Mouse (Mus musculus): ENCODE results near the gene Cacng1.

Gene Cacng1

DNA sequence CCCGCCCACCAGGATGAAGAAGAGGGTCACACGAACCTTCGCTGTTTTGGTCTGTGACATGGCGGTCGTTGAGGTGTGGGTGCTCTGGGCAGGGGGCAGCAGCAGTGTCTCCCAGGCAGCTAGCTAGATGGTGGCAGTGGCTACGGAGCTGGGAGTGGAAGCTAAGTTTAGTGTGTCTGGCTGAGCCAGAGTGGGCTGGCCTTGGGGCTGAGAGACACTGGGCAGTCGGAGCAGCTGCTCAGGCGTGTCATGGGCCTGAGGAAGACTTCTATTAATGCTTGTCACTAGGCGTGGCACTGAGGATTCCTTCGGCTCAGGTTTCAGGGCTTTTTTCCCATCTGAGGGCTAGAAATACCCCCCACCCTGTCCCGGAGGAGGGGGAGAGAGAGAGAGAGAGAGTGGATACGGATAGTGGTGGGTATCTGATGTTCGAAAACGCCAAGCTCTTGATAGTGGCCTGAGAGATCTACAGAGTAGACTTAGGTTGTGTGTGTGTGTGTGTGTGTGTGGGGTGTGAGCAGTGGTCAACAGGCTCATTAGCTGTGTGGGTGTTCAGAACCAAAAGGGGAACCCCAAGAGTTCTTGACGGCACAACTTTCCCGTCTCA, at the start of gene Cacng1:
Gene Cacng1 (minus strand): TSS at position 191 of the 607 bp plus-strand sequence.
- no peak for DNase-seq

DNA sequence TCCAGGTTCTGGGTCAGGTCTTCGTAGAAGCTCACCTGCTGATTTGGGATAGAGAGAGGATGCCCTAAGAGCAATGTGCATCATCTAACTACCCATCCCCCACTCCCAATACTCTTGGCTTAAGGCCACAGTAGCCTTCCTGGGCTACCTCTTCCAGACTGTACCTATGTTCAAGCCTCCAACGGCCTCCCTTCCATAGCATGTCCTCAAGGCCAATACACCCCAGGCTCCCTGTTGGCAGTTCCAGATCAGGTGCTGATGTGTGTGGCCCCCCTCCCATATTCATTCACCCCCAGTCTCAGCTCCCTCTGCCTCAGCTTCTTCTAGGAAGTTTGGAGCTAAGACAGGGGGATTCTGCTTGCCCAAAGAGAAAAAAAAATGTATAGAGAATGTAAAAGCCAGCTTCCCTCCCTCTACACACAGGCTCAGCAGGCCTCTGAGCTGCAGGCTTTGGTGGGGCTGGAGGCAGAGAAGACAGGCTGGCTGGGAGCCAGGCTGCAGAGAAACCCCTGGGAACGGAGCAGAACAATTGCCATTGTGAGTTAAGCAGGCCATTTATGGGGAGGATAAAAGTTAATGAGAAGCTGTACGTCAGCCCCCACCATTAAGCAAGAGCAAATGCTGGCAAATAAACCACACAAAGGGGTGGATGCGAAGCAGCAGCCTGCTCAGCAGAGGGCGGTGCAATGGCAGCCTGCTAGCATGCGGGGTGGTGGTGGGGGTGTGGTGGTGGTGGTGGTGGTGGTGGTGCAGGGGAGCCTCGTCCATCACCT, 46.6 kb upstream of the Cacng1 start:
- no peak for DNase-seq

DNA sequence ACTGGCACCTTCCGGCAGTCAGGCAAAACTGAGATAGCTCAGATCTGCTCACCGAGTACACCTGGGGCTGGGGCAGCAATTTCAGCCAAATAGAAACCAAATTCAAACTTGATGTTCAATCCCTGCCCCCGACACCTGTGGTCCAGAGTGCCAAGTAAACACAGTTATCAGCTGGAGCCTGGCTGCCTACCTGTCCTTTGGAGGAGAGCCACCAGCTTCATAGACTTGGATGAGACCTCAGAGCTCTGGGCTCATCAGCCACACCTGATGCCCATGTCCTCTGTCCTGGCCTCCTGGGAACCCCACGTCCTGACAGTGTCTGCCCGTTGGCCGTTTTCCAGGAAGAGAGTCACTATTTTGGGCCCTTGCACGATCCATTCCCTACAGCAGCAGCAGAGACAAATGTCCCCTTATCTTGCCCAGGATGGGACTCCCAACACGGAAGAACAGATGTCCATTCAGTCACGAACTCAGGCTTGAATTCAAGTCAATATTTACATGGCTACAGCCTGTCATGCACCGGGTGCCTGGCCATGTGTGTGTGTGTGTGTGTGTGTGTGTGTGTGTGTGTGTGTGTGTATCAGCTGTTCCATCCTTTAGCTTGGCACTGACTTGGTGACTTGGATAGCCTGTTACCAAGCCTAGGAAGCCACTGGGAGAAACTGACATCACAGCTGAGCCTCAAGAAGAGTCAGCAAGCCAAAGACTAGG, 45.6 kb upstream of the Cacng1 start:
- no peak for DNase-seq

DNA sequence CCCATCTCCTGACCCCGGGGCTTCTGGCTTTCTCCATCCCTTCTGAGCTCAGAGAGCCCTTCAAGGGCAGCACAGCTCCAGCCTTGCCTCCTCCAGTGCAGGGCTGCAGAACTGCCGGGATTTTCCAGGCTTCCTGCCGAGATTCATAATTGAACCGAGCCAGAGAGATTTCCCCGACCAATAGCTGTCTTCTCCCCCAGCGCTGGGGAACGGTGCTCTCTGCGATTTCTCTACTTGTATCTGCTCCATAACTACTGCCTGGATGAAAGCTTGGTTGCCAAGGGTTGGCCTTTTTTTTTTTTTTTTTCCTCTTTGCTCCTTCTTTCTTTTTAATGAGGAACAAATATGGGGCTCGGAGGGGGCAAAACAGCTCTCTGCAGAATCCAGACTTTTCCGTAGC, 43.7 kb upstream of the Cacng1 start:
- no peak for DNase-seq

- no peak for DNase-seq
Measured at GRCm38 (mm10) chr11:107759516-107759915, 43.2 kb upstream of the Cacng1 start.

GRCm38 (mm10) chr11:107749114-107749513, 32.8 kb upstream of the Cacng1 start:
- DNase-seq, result no peak

- DNase-seq, result no peak
Measured at GRCm38 (mm10) chr11:107748243-107749035, 32.1 kb upstream of the Cacng1 start.

GRCm38 (mm10) chr11:107743100-107743499, 26.8 kb upstream of the Cacng1 start:
- no peak for DNase-seq

- no peak for DNase-seq
Measured at GRCm38 (mm10) chr11:107738418-107739099, 22.2 kb upstream of the Cacng1 start.

- no peak for DNase-seq
Measured at GRCm38 (mm10) chr11:107737886-107738285, 21.6 kb upstream of the Cacng1 start.

- no peak for DNase-seq
Measured at GRCm38 (mm10) chr11:107734133-107734532, 17.8 kb upstream of the Cacng1 start.

- no peak for DNase-seq
Measured at GRCm38 (mm10) chr11:107731498-107731897, 15.2 kb upstream of the Cacng1 start.

GRCm38 (mm10) chr11:107730940-107731339, 14.6 kb upstream of the Cacng1 start:
- no peak for DNase-seq

DNA sequence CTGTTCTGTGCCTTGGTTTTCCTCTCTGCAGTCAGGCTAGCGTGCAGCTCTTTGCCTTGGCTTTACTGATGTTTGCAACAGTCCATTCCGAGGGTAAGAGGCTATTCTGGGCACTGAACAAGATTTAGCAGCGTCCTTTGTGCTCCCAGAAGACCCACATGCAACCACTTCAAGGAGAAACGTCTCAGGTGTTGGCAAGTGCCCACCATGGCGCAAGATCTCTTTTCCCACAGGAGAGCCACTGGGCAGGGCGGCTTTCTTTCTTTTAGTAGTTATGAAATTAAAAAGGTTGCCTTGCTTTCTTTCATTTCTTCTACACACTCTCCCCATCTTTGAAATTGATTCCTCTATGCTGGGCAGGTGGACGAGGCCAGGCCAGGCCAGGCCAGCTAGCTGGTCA, 12.8 kb upstream of the Cacng1 start:
- no peak for DNase-seq

GRCm38 (mm10) chr11:107728073-107728863, 11.9 kb upstream of the Cacng1 start:
- no peak for DNase-seq

- no peak for DNase-seq
Measured at GRCm38 (mm10) chr11:107724603-107725002, 8.3 kb upstream of the Cacng1 start.

DNA sequence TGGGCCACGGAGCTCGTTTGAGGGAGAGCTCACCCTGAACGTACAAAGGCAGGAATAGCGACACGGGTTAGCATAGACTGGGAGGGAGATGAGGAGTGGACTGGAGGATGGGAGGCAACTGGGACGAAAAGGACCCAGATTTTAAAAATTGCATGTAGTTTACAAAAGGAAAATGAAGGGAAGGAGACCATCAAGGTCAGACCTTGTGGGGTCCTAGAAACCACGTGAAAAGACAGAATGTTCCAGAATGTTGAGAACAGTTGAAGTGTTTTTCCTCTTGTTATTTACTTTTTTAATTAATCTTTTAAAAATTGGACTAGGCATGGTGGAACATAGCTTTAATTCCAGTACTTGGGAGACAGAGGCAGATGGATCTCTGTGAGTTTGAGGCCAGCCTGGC, 4.7 kb upstream of the Cacng1 start:
- no peak for DNase-seq

- DNase-seq, result peak; percentile 2 to 9
Measured at GRCm38 (mm10) chr11:107720264-107721021, 4.1 kb upstream of the Cacng1 start.

GRCm38 (mm10) chr11:107714368-107714767, 2.0 kb downstream of the Cacng1 start:
- no peak for DNase-seq

DNA sequence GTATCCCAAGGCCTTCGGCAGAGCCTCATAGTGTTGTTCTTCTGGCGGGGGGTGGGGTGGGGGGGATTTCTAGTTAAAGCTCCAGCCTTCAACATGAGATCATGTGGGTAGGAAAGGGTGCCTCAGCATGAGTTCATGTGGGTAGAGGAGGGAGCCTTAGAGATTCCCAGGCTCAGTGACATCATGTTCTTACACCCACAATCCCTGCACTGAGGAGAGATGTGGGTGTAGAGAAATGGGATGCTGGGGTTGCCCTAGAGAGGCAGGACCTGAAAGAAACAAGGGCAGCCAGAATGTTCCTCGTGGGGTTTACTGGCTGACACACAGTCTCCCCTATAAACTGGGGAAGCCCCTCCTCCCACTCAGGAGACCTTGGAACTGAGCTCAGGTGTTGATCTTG, 5.9 kb downstream of the Cacng1 start:
- DNase-seq, result no peak

All from B cell, adult 2 months (primary cell).